Mouse (Mus musculus) heart, adult 2 months (tissue): ENCODE results near the gene Cyp27a1. TPM values are rescaled to one million over a fixed set of nuclear protein-coding genes. Genes with fewer than 3 reads are reported as not detected.

Experiments
- DNase-seq, 2 experiments: peaks; one replicate each; pipeline ENCODE4 v3.0.0; 2021
- H3K27ac ChIP-seq: fragments of 200-600 bp; 2 replicates; pipeline ENCODE4 v1.8.1; 2022
- H3K27me3 ChIP-seq: fragments of 200-500 bp; 2 replicates; pipeline ENCODE4 v1.6.1; 2012; ENCODE audit warnings: mild to moderate bottlenecking, low read length, inconsistent platforms, mixed read lengths; ENCODE audit not compliant: control insufficient read depth, insufficient read depth
- H3K36me3 ChIP-seq: fragments of 200-500 bp; 2 replicates; pipeline ENCODE4 v1.6.1; 2012; ENCODE audit warnings: low read length, inconsistent platforms; ENCODE audit not compliant: control insufficient read depth, insufficient read depth
- H3K4me1 ChIP-seq: fragments of 200-500 bp; 2 replicates; pipeline ENCODE4 v1.6.1; 2011; ENCODE audit warnings: low read length; ENCODE audit not compliant: control insufficient read depth, insufficient read depth
- H3K4me3 ChIP-seq: fragments of 200-600 bp; 2 replicates; pipeline ENCODE4 v1.8.1; 2022
- H3K79me2 ChIP-seq: fragments of 200-500 bp; replicated peaks from 2 replicates; pipeline ENCODE4 v1.6.1; 2012; ENCODE audit warnings: mild to moderate bottlenecking, inconsistent platforms, low read length, moderate library complexity, mixed read lengths; ENCODE audit not compliant: control insufficient read depth, insufficient read depth
- H3K9ac ChIP-seq: fragments of 200-500 bp; 2 replicates; pipeline ENCODE4 v1.6.1; 2012; ENCODE audit warnings: low read depth, mild to moderate bottlenecking, control low read depth, inconsistent platforms, low read length, mixed read lengths
- CTCF ChIP-seq: fragments of 200-600 bp; IDR thresholded peaks from 2 replicates; pipeline ENCODE4 v1.8.1; 2022; ENCODE audit warnings: antibody characterized with exemption, mild to moderate bottlenecking, moderate library complexity
- EP300 ChIP-seq: fragments of 200-500 bp; IDR thresholded peaks from 2 replicates; pipeline ENCODE4 v1.6.1; 2011; ENCODE audit warnings: low read depth, low read length, control low read depth; ENCODE audit not compliant: insufficient read depth
- POLR2A ChIP-seq: fragments of 200-500 bp; IDR thresholded peaks from 2 replicates; pipeline ENCODE4 v1.6.1; 2011; ENCODE audit warnings: mild to moderate bottlenecking, low read depth, low read length, control low read depth; ENCODE audit not compliant: insufficient read depth
- WGBS: fragments of 180-500 bp; shearing (Covaris S2); methylation state at CpG from one replicate; pipeline ENCODE4 v1.1.7; 2018; 5-methylcytosine and 5-hydroxymethylcytosine counted together
- intact Hi-C: fragments of 180-260 bp; cut with DNase I; formaldehyde crosslinking; loops from one replicate; pipeline ENCODE4 v1.15.1; 2025
- polyA plus RNA-seq: library from polyadenylated mRNA; depleted of rRNA; stranded (reverse); fragments of >200 nt; gene quantifications from 2 replicates; pipeline ENCODE4 v1.2.3, GENCODE M21; 2012
- total RNA-seq, 2 experiments: library from RNA; stranded (reverse); gene quantifications; 2 replicates each; pipeline ENCODE4 v1.2.3; 2021

Cyp27a1 gene
- total and polyA plus RNA-seq, 3 experiments = 10.1 to 22.2 (median 18.1) TPM

DNA sequence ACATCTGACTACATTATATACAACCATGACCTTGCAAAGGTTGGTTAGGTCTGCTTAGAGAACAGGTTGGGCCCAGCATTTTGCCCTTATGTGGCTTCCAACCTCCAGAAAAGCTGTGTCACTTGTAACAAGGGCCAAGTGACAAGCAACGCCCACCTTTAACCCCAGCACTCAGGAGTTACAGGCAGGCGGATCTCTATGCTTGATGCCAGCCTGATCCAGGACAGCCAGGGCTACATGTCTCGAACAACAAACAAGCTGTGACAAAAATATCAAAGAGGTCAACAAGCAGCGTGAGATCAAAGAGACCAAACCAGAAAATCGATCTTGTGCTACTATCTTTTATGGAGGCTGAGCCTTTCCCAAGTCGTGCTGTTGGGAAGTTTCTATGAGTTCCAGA lies 8.3 kb downstream of the Cyp27a1 start:
- H3K27ac ChIP-seq = no peak overlapping the region
- WGBS = 79% methylated on average over 6 of the region's 6 CpGs
- H3K27me3 ChIP-seq = no peaks in the 10 kb centered on the region
- intact Hi-C loops = no loop called here
- no peaks in the 10 kb centered on the region for H3K36me3 ChIP-seq
- no peak overlapping the region for H3K4me3 ChIP-seq
- H3K9ac ChIP-seq = no peak overlapping the region
- DNase-seq = no peak
- no peaks in the 10 kb centered on the region for H3K79me2 ChIP-seq
- TF ChIP-seq CTCF = no peak
- TF ChIP-seq POLR2A = no peak
- H3K4me1 ChIP-seq = no peaks in the 10 kb centered on the region

GRCm38 (mm10) chr1:74723748-74724147 lies 10.4 kb downstream of the Cyp27a1 start:
- no peak overlapping the region for H3K4me3 ChIP-seq
- TF ChIP-seq CTCF (peak; percentile 53), POLR2A (no peak)
- intact Hi-C loops = no loop called here
- H3K9ac ChIP-seq = no peak overlapping the region
- H3K36me3 ChIP-seq = no peaks in the 10 kb centered on the region
- no peak overlapping the region for H3K27ac ChIP-seq
- no peaks in the 10 kb centered on the region for H3K27me3 ChIP-seq
- H3K4me1 ChIP-seq = no peaks in the 10 kb centered on the region
- H3K79me2 ChIP-seq = no peaks in the 10 kb centered on the region
- WGBS = 84% methylated on average over 2 of the region's 2 CpGs
- no peak for DNase-seq

GRCm38 (mm10) chr1:74726114-74726513 lies 12.7 kb downstream of the Cyp27a1 start:
- WGBS = 63% methylated on average over 5 of the region's 5 CpGs
- Histone ChIP-seq H3K27me3 (no peaks in the 10 kb centered on the region), H3K4me3 (no peak overlapping the region), H3K4me1 (no peaks in the 10 kb centered on the region), H3K9ac (no peak overlapping the region), H3K36me3 (no peaks in the 10 kb centered on the region), H3K27ac (no peak overlapping the region), H3K79me2 (no peaks in the 10 kb centered on the region)
- intact Hi-C loops = no loop called here
- TF ChIP-seq POLR2A = no peak
- TF ChIP-seq EP300 = no peak
- no peak for TF ChIP-seq CTCF
- no peak for DNase-seq

GRCm38 (mm10) chr1:74726674-74727073 lies 13.3 kb downstream of the Cyp27a1 start:
- no peak for DNase-seq
- Histone ChIP-seq H3K36me3 (no peaks in the 10 kb centered on the region), H3K4me1 (no peaks in the 10 kb centered on the region), H3K4me3 (no peak overlapping the region), H3K27ac (no peak overlapping the region), H3K9ac (no peak overlapping the region), H3K27me3 (no peaks in the 10 kb centered on the region), H3K79me2 (no peaks in the 10 kb centered on the region)
- TF ChIP-seq CTCF = no peak
- TF ChIP-seq POLR2A = no peak
- no peak for TF ChIP-seq EP300
- intact Hi-C loops = no loop called here
- 55% methylated on average over 5 of the region's 5 CpGs for WGBS

- Histone ChIP-seq H3K4me3 (no peak overlapping the region), H3K9ac (no peak overlapping the region), H3K27ac (no peak overlapping the region), H3K36me3 (no peaks in the 10 kb centered on the region), H3K79me2 (no peaks in the 10 kb centered on the region), H3K27me3 (no peaks in the 10 kb centered on the region), H3K4me1 (no peaks in the 10 kb centered on the region)
- WGBS = 70% methylated on average over 8 of the region's 8 CpGs
- TF ChIP-seq POLR2A = no peak
- TF ChIP-seq CTCF = no peak
- TF ChIP-seq EP300 = no peak
- peak in 1 of 2 experiments; percentile 17 for DNase-seq
- intact Hi-C loops = no loop called here
Observed at GRCm38 (mm10) chr1:74728446-74728845, 15.1 kb downstream of the Cyp27a1 start.

DNA sequence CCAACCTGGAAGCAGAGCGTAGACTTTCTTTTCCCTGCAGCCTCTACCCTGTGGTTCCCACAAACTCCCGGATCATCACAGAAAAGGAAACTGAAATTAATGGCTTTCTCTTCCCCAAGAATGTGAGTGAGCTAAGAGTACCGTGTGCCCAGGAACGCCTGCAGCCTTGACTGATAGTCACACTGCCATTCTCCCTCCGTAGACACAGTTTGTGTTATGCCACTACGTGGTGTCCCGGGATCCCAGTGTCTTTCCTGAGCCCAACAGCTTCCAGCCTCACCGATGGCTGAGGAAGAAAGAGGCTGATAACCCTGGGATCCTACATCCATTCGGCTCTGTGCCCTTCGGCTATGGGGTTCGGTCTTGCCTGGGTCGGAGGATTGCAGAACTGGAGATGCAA lies 23.6 kb downstream of the Cyp27a1 start:
- Histone ChIP-seq H3K36me3 (no peaks in the 10 kb centered on the region), H3K79me2 (no peaks in the 10 kb centered on the region), H3K27ac (no peak overlapping the region), H3K27me3 (no peaks in the 10 kb centered on the region), H3K9ac (no peak overlapping the region), H3K4me3 (no peak overlapping the region), H3K4me1 (peaks cover 1% of the 10 kb centered on the region; the same call in 1 of the 2 replicates)
- DNase-seq = no peak
- TF ChIP-seq POLR2A = no peak
- TF ChIP-seq EP300 = no peak
- TF ChIP-seq CTCF = no peak
- 84% methylated on average over 12 of the region's 12 CpGs for WGBS
- intact Hi-C loops = no loop called here

DNA sequence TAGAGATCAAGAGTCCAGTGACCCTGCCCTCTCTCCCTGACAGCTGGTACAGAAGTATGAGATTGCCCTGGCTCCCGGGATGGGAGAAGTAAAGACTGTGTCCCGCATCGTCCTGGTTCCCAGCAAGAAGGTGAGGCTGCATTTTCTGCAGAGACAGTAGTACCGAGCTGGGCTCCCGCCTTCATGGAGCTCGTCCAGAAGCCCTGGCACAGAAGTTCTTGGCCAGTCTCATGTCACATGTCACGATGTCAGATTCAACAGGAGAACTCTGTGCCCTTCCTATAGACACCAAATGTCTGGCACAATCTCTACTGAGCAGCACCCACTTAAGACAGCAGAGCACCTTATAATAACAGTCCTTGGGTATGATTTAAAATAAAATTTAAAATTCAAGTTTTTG lies 24.1 kb downstream of the Cyp27a1 start:
- intact Hi-C loops = no loop called here
- DNase-seq = no peak

More for the DNA sequence above, 24.1 kb downstream of the Cyp27a1 start:
- Histone ChIP-seq H3K4me1 (peaks cover 1% of the 10 kb centered on the region; the same call in 1 of the 2 replicates), H3K9ac (no peak overlapping the region), H3K36me3 (no peaks in the 10 kb centered on the region), H3K4me3 (no peak overlapping the region), H3K27ac (no peak overlapping the region), H3K27me3 (no peaks in the 10 kb centered on the region), H3K79me2 (no peaks in the 10 kb centered on the region)
- WGBS = 63% methylated on average over 7 of the region's 7 CpGs
- TF ChIP-seq POLR2A (no peak), EP300 (no peak), CTCF (no peak)
